Mouse (Mus musculus) right cerebral cortex, postnatal 36 days (tissue): ENCODE measurements at regions not wholly inside any gene's neighbourhood (a gene's known extent, or its start where the extent isn't known, plus 50 kb on each side); places are given as distances from the start of the nearest gene placed in this dataset.

Experiments used
- DNase-seq, 2 experiments: peaks; one replicate each; pipeline ENCODE4 v3.0.0; 2022; ENCODE audit warnings: low spot score in 2 of 2, mixed read lengths in 1 of 2

GRCm38 (mm10) chr1:23462411-23462810 lies 64.8 kb upstream of the Ogfrl1 start:
- DNase-seq: no peak

- DNase-seq: no peak
These were observed 66.5 kb upstream of the Ogfrl1 start for GRCm38 (mm10) chr1:23464081-23464480.

- no peak for DNase-seq
These were observed 68.8 kb upstream of the Ogfrl1 start for GRCm38 (mm10) chr1:23466340-23466739.

GRCm38 (mm10) chr1:23467405-23467804 lies 69.8 kb upstream of the Ogfrl1 start:
- DNase-seq: no peak

- no peak for DNase-seq
These were observed 83.3 kb upstream of the Ogfrl1 start for GRCm38 (mm10) chr1:23480776-23481320.

- DNase-seq: no peak
These were observed 87.0 kb upstream of the Ogfrl1 start for GRCm38 (mm10) chr1:23484566-23484965.

GRCm38 (mm10) chr1:23485150-23485775 lies 87.7 kb upstream of the Ogfrl1 start:
- no peak for DNase-seq

- no peak for DNase-seq
These were observed 89.5 kb upstream of the Ogfrl1 start for GRCm38 (mm10) chr1:23487031-23487430.

- DNase-seq: no peak
These were observed 93.1 kb upstream of the Ogfrl1 start for GRCm38 (mm10) chr1:23490640-23491039.

GRCm38 (mm10) chr1:23491041-23491440 lies 93.5 kb upstream of the Ogfrl1 start:
- DNase-seq: no peak

GRCm38 (mm10) chr1:23492981-23493380 lies 95.4 kb upstream of the Ogfrl1 start:
- no peak for DNase-seq

- no peak for DNase-seq
These were observed 97.8 kb upstream of the Ogfrl1 start for GRCm38 (mm10) chr1:23495412-23495811.

GRCm38 (mm10) chr1:23520113-23520512 lies 122.5 kb upstream of the Ogfrl1 start:
- no peak for DNase-seq

GRCm38 (mm10) chr1:23532659-23533058 lies 135.1 kb upstream of the Ogfrl1 start:
- DNase-seq: no peak

- no peak for DNase-seq
These were observed 139.0 kb upstream of the Ogfrl1 start for GRCm38 (mm10) chr1:23536621-23537020.

GRCm38 (mm10) chr1:23538419-23538818 lies 140.8 kb upstream of the Ogfrl1 start:
- no peak for DNase-seq

GRCm38 (mm10) chr1:23540594-23540993 lies 143.0 kb upstream of the Ogfrl1 start:
- DNase-seq: no peak

- no peak for DNase-seq
These were observed 158.2 kb upstream of the Ogfrl1 start for GRCm38 (mm10) chr1:23555794-23556193.

GRCm38 (mm10) chr1:23568106-23568505 lies 170.5 kb upstream of the Ogfrl1 start:
- no peak for DNase-seq

GRCm38 (mm10) chr1:23574461-23574860 lies 176.9 kb upstream of the Ogfrl1 start:
- DNase-seq: no peak

GRCm38 (mm10) chr1:23575005-23575404 lies 177.4 kb upstream of the Ogfrl1 start:
- DNase-seq: no peak

GRCm38 (mm10) chr1:23575515-23575914 lies 177.9 kb upstream of the Ogfrl1 start:
- no peak for DNase-seq

GRCm38 (mm10) chr1:23576150-23576549 lies 178.6 kb upstream of the Ogfrl1 start:
- DNase-seq: no peak

- no peak for DNase-seq
These were observed 172.1 kb upstream of the B3gat2 start for GRCm38 (mm10) chr1:23589414-23589942.
